Mouse (Mus musculus) central nervous system, embryonic 11.5 days (tissue): ENCODE data around the gene Gm10591. TPM values are rescaled to one million over a fixed set of nuclear protein-coding genes. Genes with fewer than 3 reads are reported as not detected.

ENCODE experiments used
- polyA plus RNA-seq: library from polyadenylated mRNA; depleted of rRNA; stranded (reverse); fragments of >200 nt; gene quantifications from 2 replicates; pipeline ENCODE4 v1.2.3, GENCODE M21; 2012; rRNA removed

The Gm10591 gene
- polyA plus RNA-seq, result not detected in 2 replicates

DNA sequence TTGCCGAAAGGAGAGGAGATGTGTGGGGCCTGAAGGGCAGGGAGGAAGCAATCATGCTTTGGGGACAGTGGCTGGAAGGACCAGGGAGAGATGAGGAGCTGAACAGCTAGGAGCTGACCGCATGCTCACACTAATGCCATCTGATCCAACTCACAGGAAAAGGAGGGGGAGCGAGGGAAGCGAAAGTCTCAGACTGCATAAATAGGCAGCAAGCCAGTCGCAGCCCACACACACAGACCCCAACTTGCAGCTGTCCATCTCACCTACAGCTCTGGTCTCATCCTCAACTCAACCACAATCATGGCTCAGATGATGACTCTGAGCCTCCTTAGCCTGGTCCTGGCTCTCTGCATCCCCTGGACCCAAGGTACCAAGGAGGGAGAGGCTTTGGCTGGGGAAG, at the start of gene Gm10591:
Gene Gm10591 (plus strand): TSS at position 301 of the 400 bp plus-strand sequence.

DNA sequence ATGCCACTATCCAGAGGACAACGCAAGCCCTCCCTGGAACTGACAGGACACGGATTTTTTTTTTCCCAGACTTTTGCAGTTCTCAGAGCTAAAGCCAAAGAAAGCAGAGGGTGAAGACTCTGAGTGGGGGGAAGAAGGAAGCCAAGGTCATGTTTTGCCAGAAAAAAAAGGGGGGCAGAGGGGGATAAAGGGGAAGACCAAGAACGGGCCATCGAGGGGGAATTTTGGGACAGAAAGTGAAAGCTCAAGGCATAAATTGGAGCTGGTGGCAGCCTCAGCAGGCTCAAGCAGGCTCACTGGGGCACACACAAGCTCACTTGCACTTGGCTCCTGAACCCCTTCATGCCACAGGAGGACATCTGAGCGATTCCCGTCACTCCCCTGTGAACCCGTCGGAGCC, 17.4 kb downstream of the Gm10591 start, which contains the start of gene Gm2564:
Gene Gm2564 (plus strand): TSS at position 301 of the 400 bp plus-strand sequence.

GRCm38 (mm10) chr4:42654951-42655350, 43.0 kb downstream of the Gm10591 start, which contains the start of gene Ccl27b:
Ccl27b (plus strand) TSS chr4:42655251.

DNA sequence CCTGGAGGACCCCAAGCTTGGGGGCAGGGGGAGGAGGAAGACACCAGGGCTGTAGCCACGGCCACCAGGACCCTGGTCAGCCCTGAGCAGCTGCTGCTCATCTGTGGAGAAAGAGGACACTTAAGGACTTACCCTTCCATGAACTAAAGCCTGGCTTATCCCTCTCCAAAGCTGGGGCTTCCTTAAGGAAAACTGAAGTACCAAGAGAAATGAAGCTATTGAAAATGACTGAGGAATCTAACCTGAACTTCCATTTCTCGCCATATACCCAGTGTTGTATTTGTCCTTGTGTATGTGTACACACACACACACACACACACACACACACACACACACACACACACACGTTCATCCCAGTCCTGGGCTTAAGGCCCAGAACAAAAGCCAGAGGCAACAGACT, 49.8 kb downstream of the Gm10591 start, which contains the start of gene Il11ra2:
Gene Il11ra2 (minus strand): TSS at position 101 of the 400 bp plus-strand sequence.

Other genes starting within 250 kb of the Gm10591 start
- gene Gm21586, start 172.8 kb upstream of the Gm10591 start, polyA plus RNA-seq, result not detected in 2 replicates
- 0.07 and 0.27 TPM in 2 replicates for gene Gm2163, start 145.4 kb upstream of the Gm10591 start, polyA plus RNA-seq
- gene Fam205a2, start 84.0 kb upstream of the Gm10591 start, polyA plus RNA-seq, result 0.08 TPM in 1 of 2 replicates, not detected in the other
- gene Gm2564, start 17.5 kb downstream of the Gm10591 start, polyA plus RNA-seq, result 0.10 TPM in 1 of 2 replicates, not detected in the other
- not detected in 2 replicates for gene Ccl27b, start 43.1 kb downstream of the Gm10591 start, polyA plus RNA-seq
- 0.05 TPM in 2 replicates for gene Il11ra2, start 49.7 kb downstream of the Gm10591 start, polyA plus RNA-seq
- 0.63 and 1.0 TPM in 2 replicates for gene 4930578G10Rik, start 123.3 kb downstream of the Gm10591 start, polyA plus RNA-seq
- not detected in 2 replicates for gene Ccl19, start 144.4 kb downstream of the Gm10591 start, polyA plus RNA-seq
- 2.7 TPM in 1 of 2 replicates, not detected in the other for gene Ccl21a, start 161.8 kb downstream of the Gm10591 start, polyA plus RNA-seq
- gene Fam205a1, start 241.7 kb downstream of the Gm10591 start, polyA plus RNA-seq, result 0.02 and 0.06 TPM in 2 replicates
- gene Gm12394, start 244.6 kb downstream of the Gm10591 start, polyA plus RNA-seq, result not detected in 2 replicates